Mouse (Mus musculus) MEL (cell line): ENCODE results near the gene Iqsec1. TPM values are rescaled to one million over a fixed set of nuclear protein-coding genes. Genes with fewer than 3 reads are reported as not detected.

Experiments
- DNase-seq: peaks from one replicate; pipeline ENCODE4 v3.0.0; 2011; ENCODE audit warnings: low read depth, low spot score
- H3K27ac ChIP-seq: 2 replicates; pipeline ENCODE4 v1.5.1; 2012; ENCODE audit warnings: low read depth, mild to moderate bottlenecking, control low read depth, low read length, moderate library complexity; ENCODE audit not compliant: control insufficient read depth
- H3K27me3 ChIP-seq, 2 experiments: fragments of 150-350 bp in 1 of 2; sonication (generic) in 1 of 2; 2 replicates each; pipeline ENCODE4 v1.6.1; 2012; ENCODE audit warnings: low read length in 2 of 2, mild to moderate bottlenecking in 2 of 2, improper control_type of control experiment in 1 of 2, moderate library complexity in 1 of 2; ENCODE audit not compliant: insufficient read depth in 2 of 2, control insufficient read depth in 1 of 2
- H3K36me3 ChIP-seq, 2 experiments: 2 replicates each; pipeline ENCODE4 v1.6.1; 2012 to 2014; ENCODE audit warnings: low read length in 2 of 2, improper control_type of control experiment in 1 of 2, inconsistent platforms in 1 of 2, mild to moderate bottlenecking in 1 of 2; ENCODE audit not compliant: insufficient read depth in 2 of 2, control insufficient read depth in 1 of 2
- H3K4me1 ChIP-seq, 2 experiments: fragments of 150-350 bp in 1 of 2; sonication (generic) in 1 of 2; 2 replicates each; pipeline ENCODE4 v1.6.1; 2012; ENCODE audit warnings: low read length in 2 of 2, improper control_type of control experiment in 1 of 2, mild to moderate bottlenecking in 1 of 2; ENCODE audit not compliant: insufficient read depth in 2 of 2, control insufficient read depth in 1 of 2
- H3K4me3 ChIP-seq, 2 experiments: fragments of 150-350 bp in 1 of 2; sonication (generic) in 1 of 2; 2 replicates each; pipeline ENCODE4 v1.5.1; 2012; ENCODE audit warnings: low read depth in 2 of 2, low read length in 2 of 2, mild to moderate bottlenecking in 2 of 2, moderate library complexity in 2 of 2, control low read depth in 1 of 2, improper control_type of control experiment in 1 of 2; ENCODE audit not compliant: control insufficient read depth in 1 of 2, insufficient read depth in 1 of 2
- H3K79me2 ChIP-seq: 2 replicates; pipeline ENCODE4 v1.6.1; 2012; ENCODE audit warnings: mild to moderate bottlenecking, low read length, moderate library complexity; ENCODE audit not compliant: control insufficient read depth, poor library complexity, insufficient read depth
- H3K9ac ChIP-seq: 2 replicates; pipeline ENCODE4 v1.6.1; 2012; ENCODE audit warnings: low read depth, mild to moderate bottlenecking, control low read depth, low read length, moderate library complexity; ENCODE audit not compliant: control insufficient read depth, poor library complexity, severe bottlenecking
- H3K9me3 ChIP-seq: fragments of 150-350 bp; sonication (generic); replicated peaks from 2 replicates; pipeline ENCODE4 v1.6.1; 2012; ENCODE audit warnings: mild to moderate bottlenecking, low read length, improper control_type of control experiment, moderate library complexity; ENCODE audit not compliant: insufficient read depth
- BHLHE40 ChIP-seq: IDR thresholded peaks from 2 replicates; pipeline ENCODE4 v1.6.1; 2012; ENCODE audit warnings: low read depth, mild to moderate bottlenecking, inconsistent platforms, low read length, improper control_type of control experiment, borderline replicate concordance
- CHD1 ChIP-seq: IDR thresholded peaks from 2 replicates; pipeline ENCODE4 v1.6.1; 2012; ENCODE audit warnings: low read depth, mild to moderate bottlenecking, inconsistent platforms, low read length, improper control_type of control experiment
- CHD2 ChIP-seq: IDR thresholded peaks from 2 replicates; pipeline ENCODE4 v1.6.1; 2011; ENCODE audit warnings: low read length, improper control_type of control experiment
- CTCF ChIP-seq, 3 experiments: IDR thresholded peaks in 2 of 3; conservative IDR thresholded peaks in 1 of 3; 2 replicates each; pipeline ENCODE4 v1.5.1; 2011 to 2012; ENCODE audit warnings: low read length in 3 of 3, low read depth in 2 of 3, mild to moderate bottlenecking in 2 of 3, improper control_type of control experiment in 1 of 3, inconsistent platforms in 1 of 3, mixed read lengths in 1 of 3, moderate library complexity in 1 of 3; ENCODE audit not compliant: control insufficient read depth in 1 of 3, insufficient read depth in 1 of 3, poor library complexity in 1 of 3, severe bottlenecking in 1 of 3
- EP300 ChIP-seq, 2 experiments: IDR thresholded peaks; 2 replicates each; pipeline ENCODE4 v1.6.1; 2011; ENCODE audit warnings: improper control_type of control experiment in 2 of 2, low read length in 2 of 2, low read depth in 1 of 2, mild to moderate bottlenecking in 1 of 2
- ETS1 ChIP-seq: IDR thresholded peaks from 2 replicates; pipeline ENCODE4 v1.6.1; 2012; ENCODE audit warnings: low read depth, mild to moderate bottlenecking, inconsistent platforms, low read length, improper control_type of control experiment, moderate library complexity
- GABPA ChIP-seq: IDR thresholded peaks from 2 replicates; pipeline ENCODE4 v1.6.1; 2012; ENCODE audit warnings: low read depth, mild to moderate bottlenecking, inconsistent platforms, low read length, improper control_type of control experiment, moderate library complexity
- GATA1 ChIP-seq: IDR thresholded peaks from 2 replicates; pipeline ENCODE4 v1.6.1; 2011; ENCODE audit warnings: low read depth, low read length, improper control_type of control experiment
- HCFC1 ChIP-seq: IDR thresholded peaks from 2 replicates; pipeline ENCODE4 v1.6.1; 2012; ENCODE audit warnings: low read depth, mild to moderate bottlenecking, inconsistent platforms, low read length, improper control_type of control experiment, moderate library complexity
- JUND ChIP-seq: IDR thresholded peaks from 2 replicates; pipeline ENCODE4 v1.6.1; 2011; ENCODE audit warnings: low read depth, mild to moderate bottlenecking, improper control_type of control experiment, low read length
- KAT2A ChIP-seq: conservative IDR thresholded peaks from 2 replicates; pipeline ENCODE4 v1.6.1; 2012; ENCODE audit warnings: low read depth, low read length, improper control_type of control experiment, inconsistent platforms
- MEF2A ChIP-seq: IDR thresholded peaks from 2 replicates; pipeline ENCODE4 v1.6.1; 2014; ENCODE audit warnings: low read depth, mild to moderate bottlenecking, inconsistent platforms, low read length, improper control_type of control experiment; ENCODE audit not compliant: poor library complexity, insufficient replicate concordance, severe bottlenecking; ENCODE audit errors: extremely low read depth
- MXI1 ChIP-seq: IDR thresholded peaks from 2 replicates; pipeline ENCODE4 v1.6.1; 2011; ENCODE audit warnings: mild to moderate bottlenecking, low read depth, low read length, improper control_type of control experiment
- MYB ChIP-seq: IDR thresholded peaks from 2 replicates; pipeline ENCODE4 v1.6.1; 2011; ENCODE audit warnings: mild to moderate bottlenecking, low read depth, low read length, improper control_type of control experiment
- NRF1 ChIP-seq: IDR thresholded peaks from 2 replicates; pipeline ENCODE4 v1.6.1; 2014; ENCODE audit warnings: low read depth, mild to moderate bottlenecking, inconsistent platforms, low read length, improper control_type of control experiment, moderate library complexity; ENCODE audit not compliant: poor library complexity, insufficient read depth, severe bottlenecking
- POLR2A ChIP-seq, 2 experiments: IDR thresholded peaks; 2 replicates each; pipeline ENCODE4 v1.6.1; 2011 to 2012; ENCODE audit warnings: low read length in 2 of 2, mild to moderate bottlenecking in 2 of 2, control low read depth in 1 of 2, improper control_type of control experiment in 1 of 2, low read depth in 1 of 2, moderate library complexity in 1 of 2; ENCODE audit not compliant: control insufficient read depth in 1 of 2, insufficient read depth in 1 of 2, poor library complexity in 1 of 2
- POLR2AphosphoS2 ChIP-seq: IDR thresholded peaks from 2 replicates; pipeline ENCODE4 v1.6.1; 2011; ENCODE audit warnings: low read length, improper control_type of control experiment
- RAD21 ChIP-seq: IDR thresholded peaks from 2 replicates; pipeline ENCODE4 v1.6.1; 2011; ENCODE audit warnings: mild to moderate bottlenecking, low read depth, low read length, improper control_type of control experiment
- RCOR1 ChIP-seq: IDR thresholded peaks from 2 replicates; pipeline ENCODE4 v1.6.1; 2012; ENCODE audit warnings: low read depth, mild to moderate bottlenecking, inconsistent platforms, low read length, improper control_type of control experiment
- SMC3 ChIP-seq: IDR thresholded peaks from 2 replicates; pipeline ENCODE4 v1.6.1; 2011; ENCODE audit warnings: low read depth, low read length, improper control_type of control experiment
- TAL1 ChIP-seq: IDR thresholded peaks from 2 replicates; pipeline ENCODE4 v1.6.1; 2012; ENCODE audit warnings: mild to moderate bottlenecking, inconsistent platforms, low read length, moderate library complexity, mixed read lengths
- TBP ChIP-seq: IDR thresholded peaks from 2 replicates; pipeline ENCODE4 v1.8.0; 2011; ENCODE audit warnings: low read depth, low read length, improper control_type of control experiment
- TCF12 ChIP-seq: IDR thresholded peaks from 2 replicates; pipeline ENCODE4 v1.6.1; 2014; ENCODE audit warnings: low read depth, mild to moderate bottlenecking, inconsistent platforms, low read length, improper control_type of control experiment, moderate library complexity
- USF1 ChIP-seq: IDR thresholded peaks from 2 replicates; pipeline ENCODE4 v1.6.1; 2014; ENCODE audit warnings: low read depth, mild to moderate bottlenecking, inconsistent platforms, low read length, improper control_type of control experiment, moderate library complexity
- ZC3H11A ChIP-seq: IDR thresholded peaks from 2 replicates; pipeline ENCODE4 v1.6.1; 2012; ENCODE audit warnings: low read depth, mild to moderate bottlenecking, inconsistent platforms, low read length, improper control_type of control experiment
- ZKSCAN1 ChIP-seq: IDR thresholded peaks from 2 replicates; pipeline ENCODE4 v1.6.1; 2012; ENCODE audit warnings: low read depth, mild to moderate bottlenecking, inconsistent platforms, low read length, improper control_type of control experiment, moderate library complexity
- ZMIZ1 ChIP-seq: IDR thresholded peaks from 2 replicates; pipeline ENCODE4 v1.6.1; 2012; ENCODE audit warnings: low read depth, mild to moderate bottlenecking, inconsistent platforms, low read length, improper control_type of control experiment, moderate library complexity
- polyA plus RNA-seq, 2 experiments: library from polyadenylated mRNA; stranded (reverse) in 1 of 2; unstranded in 1 of 2; fragments of >175 nt in 1 of 2; fragments of >200 nt in 1 of 2; gene quantifications; 2 replicates each; pipeline versions ENCODE4 v1.2.1 to v1.2.4; 2012; ENCODE audit warnings: low replicate concordance in 2 of 2, low read depth in 1 of 2; ENCODE audit not compliant: insufficient read length in 2 of 2, insufficient read depth in 1 of 2, missing spikeins in 1 of 2
- total RNA-seq: library from RNA; depleted of rRNA; stranded (reverse); fragments of 300-350 nt; gene quantifications from 2 replicates; pipeline ENCODE4 v1.2.3, GENCODE M21; 2012

Iqsec1 gene
- total and polyA plus RNA-seq, 3 experiments: 14.8 to 73.4 (median 30.8) TPM

DNA sequence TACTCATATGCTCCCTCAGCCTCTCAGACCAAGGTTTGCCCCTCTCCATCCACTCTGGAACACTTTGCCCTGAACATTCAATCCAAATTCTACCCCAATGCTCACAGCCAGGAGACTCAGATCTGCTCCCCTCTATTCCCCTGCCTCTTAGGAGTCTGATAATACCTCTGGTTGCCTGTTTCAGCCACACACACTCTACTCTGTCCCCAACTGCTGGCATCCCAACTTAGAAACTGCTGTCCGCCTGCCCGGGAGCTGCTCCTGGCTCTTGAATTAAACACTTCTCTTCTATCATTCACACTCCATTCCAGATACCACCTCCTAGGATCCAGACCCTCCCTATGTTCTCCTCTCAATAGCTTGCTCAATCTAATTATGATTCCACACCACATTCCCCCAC lies 107.5 kb downstream of the Iqsec1 start:
- Histone ChIP-seq H3K79me2 (no peaks in the 10 kb centered on the region), H3K27me3 (no peaks in the 10 kb centered on the region), H3K36me3 (no peaks in the 10 kb centered on the region), H3K9ac (no peak overlapping the region), H3K4me1 (no peaks in the 10 kb centered on the region), H3K4me3 (no peak overlapping the region), H3K9me3 (no peaks in the 10 kb centered on the region), H3K27ac (no peak overlapping the region)
- TF ChIP-seq BHLHE40 (no peak), MXI1 (no peak), POLR2AphosphoS2 (no peak), NRF1 (no peak), CHD1 (no peak), ETS1 (no peak), ZKSCAN1 (no peak), POLR2A (IDR thresholded peaks at IDR 0.05; ENCODE audit: control insufficient read depth in 1 of 2, insufficient read depth in 1 of 2, low read depth in 1 of 2, low read length in 2 of 2, poor library complexity in 1 of 2) (no peak), EP300 (IDR thresholded peaks at IDR 0.05; ENCODE audit: low read depth in 1 of 2, low read length in 2 of 2) (no peak), HCFC1 (no peak), SMC3 (no peak), USF1 (no peak), KAT2A (no peak), TCF12 (no peak), RAD21 (no peak), JUND (no peak), MYB (no peak), ZMIZ1 (no peak)
- DNase-seq: no peak

DNA sequence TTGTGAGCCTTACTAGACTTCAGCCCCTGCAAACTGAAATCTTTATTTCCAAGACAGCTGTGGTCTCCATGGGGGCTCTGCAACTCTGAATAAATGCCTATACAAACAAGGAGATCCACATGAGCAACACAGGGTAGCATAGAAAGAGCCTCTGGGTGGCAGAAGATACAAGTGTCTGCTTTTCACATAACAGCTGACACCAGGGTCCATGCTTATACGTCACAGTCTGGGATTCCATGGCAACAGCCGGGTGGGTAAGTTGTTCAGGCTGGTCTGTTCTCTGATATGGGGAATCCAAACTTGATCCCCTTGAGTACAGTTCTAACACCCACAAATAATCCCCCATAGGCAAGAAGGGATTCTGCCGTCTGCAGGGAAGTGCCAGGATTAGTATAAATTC lies 108.1 kb downstream of the Iqsec1 start:
- Histone ChIP-seq H3K27ac (no peak overlapping the region), H3K9ac (no peak overlapping the region), H3K4me3 (no peak overlapping the region), H3K27me3 (no peaks in the 10 kb centered on the region), H3K36me3 (no peaks in the 10 kb centered on the region), H3K9me3 (no peaks in the 10 kb centered on the region), H3K4me1 (no peaks in the 10 kb centered on the region), H3K79me2 (no peaks in the 10 kb centered on the region)
- TF ChIP-seq RCOR1: no peak
- TF ChIP-seq GATA1: no peak
- TF ChIP-seq MEF2A: no peak
- TF ChIP-seq ZKSCAN1: no peak
- TF ChIP-seq GABPA: no peak
- no peak for TF ChIP-seq CHD2
- TF ChIP-seq TAL1: no peak
- no peak for TF ChIP-seq ZC3H11A
- no peak for TF ChIP-seq CTCF (IDR thresholded peaks at IDR 0.05 in 2 of 3, conservative IDR thresholded peaks at IDR 0.05 in 1 of 3; ENCODE audit: control insufficient read depth in 1 of 3, insufficient read depth in 1 of 3, low read depth in 2 of 3, low read length in 3 of 3, poor library complexity in 1 of 3, severe bottlenecking in 1 of 3)
- no peak for TF ChIP-seq JUND
- no peak for TF ChIP-seq BHLHE40
- no peak for TF ChIP-seq TBP
- TF ChIP-seq USF1: no peak
- DNase-seq: no peak
